Mouse (Mus musculus) liver, postnatal 0 days (tissue): Measurements from ENCODE around the gene Cnpy4.
A peak's percentile ranks its signal among the peaks of the same experiment; 100 is the strongest.

ENCODE experiments used
- CTCF ChIP-seq: sonication (generic); IDR thresholded peaks from 2 replicates; pipeline ENCODE4 v1.5.1; 2016; ENCODE audit warnings: antibody characterized with exemption, low read depth
- EP300 ChIP-seq: IDR thresholded peaks from 2 replicates; pipeline ENCODE4 v1.6.1; 2016; ENCODE audit warnings: antibody characterized with exemption, low read depth, mild to moderate bottlenecking

DNA sequence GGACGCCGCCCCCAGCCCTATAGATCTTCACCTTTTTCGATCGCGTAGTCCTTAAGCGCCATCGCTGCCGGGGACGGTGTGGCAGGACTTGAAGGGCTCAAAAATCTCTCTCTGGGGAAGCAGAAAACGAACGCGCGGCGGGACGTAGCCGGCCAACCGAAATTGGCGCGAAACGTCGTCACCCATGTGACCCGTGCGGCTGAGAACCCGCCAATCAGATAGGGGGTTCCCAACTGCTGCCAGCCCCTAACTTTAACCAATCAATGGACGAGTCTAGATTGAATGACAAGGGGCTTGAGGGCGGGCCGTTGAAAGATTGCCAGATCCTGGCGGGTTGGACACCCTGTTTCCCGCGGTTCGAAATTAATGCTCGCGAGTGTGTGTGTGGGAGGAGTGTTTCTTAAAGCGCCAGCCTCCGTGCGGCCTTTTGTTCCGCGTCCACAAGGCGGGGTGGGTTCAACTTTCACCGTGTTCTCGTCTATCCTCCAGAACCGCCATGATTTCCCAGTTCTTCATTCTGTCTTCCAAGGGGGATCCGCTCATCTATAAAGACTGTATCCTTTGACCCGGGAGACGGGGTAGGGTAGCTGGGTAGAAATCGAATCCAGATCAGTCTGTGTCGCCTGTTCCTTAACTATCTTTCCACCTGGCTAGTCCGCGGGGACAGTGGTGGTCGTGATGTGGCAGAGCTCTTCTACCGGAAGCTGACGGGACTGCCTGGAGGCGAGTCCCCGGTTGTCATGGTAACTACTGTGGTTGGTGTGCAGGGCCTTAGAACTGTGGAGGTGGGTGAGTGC lies 15.4 kb upstream of the Cnpy4 start, which contains the start of the genes Ap4m1 and Mcm7:
- peak; percentile 27; the same call in 1 of the 2 replicates for TF ChIP-seq CTCF
- TF ChIP-seq EP300: no peak
